Mouse (Mus musculus): Measurements from ENCODE around the gene C130032M10Rik. TPM values are rescaled to one million over a fixed set of nuclear protein-coding genes. Genes with fewer than 3 reads are reported as not detected.

Gene C130032M10Rik
- polyA plus RNA-seq (2011; ENCODE audit: insufficient read length, low read depth, missing spikeins) = not detected in 2 replicates

GRCm38 (mm10) chr9:114515364-114515763, at the start of gene C130032M10Rik:
TSS of gene C130032M10Rik (plus strand) at chr9:114515697.
- H3K27ac ChIP-seq (ENCODE audit: insufficient read depth, low read length) = no peak within 1 kb of the TSS

GRCm38 (mm10) chr9:114466871-114467270, 48.6 kb upstream of the C130032M10Rik start:
- TF ChIP-seq CTCF (IDR thresholded peaks at IDR 0.05; ENCODE audit: borderline replicate concordance, insufficient read depth, low read length) (no peak), POLR2A (IDR thresholded peaks at IDR 0.05; ENCODE audit: low read depth, low read length) (no peak)
- no peak overlapping the region for H3K4me3 ChIP-seq (ENCODE audit: insufficient read depth, low read length)
- no peaks in the 10 kb centered on the region for H3K4me1 ChIP-seq (ENCODE audit: control insufficient read depth, insufficient read depth, low read length)
- H3K27ac ChIP-seq (ENCODE audit: insufficient read depth, low read length) = no peak overlapping the region

More at GRCm38 (mm10) chr9:114515364-114515763, at the start of gene C130032M10Rik:
- H3K4me1 ChIP-seq (ENCODE audit: control insufficient read depth, insufficient read depth, low read length) = 0 out of 2 replicates have a peak, but pooled peaks cover 2% of the 10 kb centered on the region
- H3K4me3 ChIP-seq (ENCODE audit: insufficient read depth, low read length) = no peak within 1 kb of the TSS
- TF ChIP-seq CTCF (IDR thresholded peaks at IDR 0.05; ENCODE audit: borderline replicate concordance, insufficient read depth, low read length) (no peak), POLR2A (IDR thresholded peaks at IDR 0.05; ENCODE audit: low read depth, low read length) (no peak)

- Histone ChIP-seq H3K27ac (ENCODE audit: insufficient read depth, low read length) (no peak overlapping the region), H3K4me3 (ENCODE audit: insufficient read depth, low read length) (no peak overlapping the region), H3K4me1 (ENCODE audit: control insufficient read depth, insufficient read depth, low read length) (no peaks in the 10 kb centered on the region)
- TF ChIP-seq CTCF (IDR thresholded peaks at IDR 0.05; ENCODE audit: borderline replicate concordance, insufficient read depth, low read length) = no peak
Measured at GRCm38 (mm10) chr9:114468217-114468616, 47.3 kb upstream of the C130032M10Rik start.

DNA sequence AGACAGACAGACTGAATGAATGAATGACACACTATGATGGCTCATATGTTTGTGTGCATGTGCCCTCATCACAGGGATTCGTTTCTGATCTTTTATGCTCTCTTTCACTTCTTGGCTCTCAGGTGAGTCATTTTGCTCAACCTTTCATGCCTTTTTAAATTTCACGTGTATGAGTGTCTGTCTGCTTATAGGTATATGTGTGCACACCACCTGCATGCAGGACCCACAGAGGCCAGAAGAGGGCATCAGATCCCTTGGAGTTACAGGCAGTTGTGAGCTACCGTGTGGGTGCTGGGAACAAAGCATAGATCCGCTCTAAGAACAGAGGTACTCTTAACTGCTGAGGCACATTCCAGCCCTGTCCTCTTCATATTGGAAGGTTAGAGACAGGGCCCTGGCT, 46.8 kb upstream of the C130032M10Rik start:
- H3K27ac ChIP-seq (ENCODE audit: insufficient read depth, low read length) = no peak overlapping the region
- H3K4me3 ChIP-seq (ENCODE audit: insufficient read depth, low read length) = no peak overlapping the region
- TF ChIP-seq POLR2A (IDR thresholded peaks at IDR 0.05; ENCODE audit: low read depth, low read length) = no peak
- TF ChIP-seq CTCF (IDR thresholded peaks at IDR 0.05; ENCODE audit: borderline replicate concordance, insufficient read depth, low read length) = no peak
- no peaks in the 10 kb centered on the region for H3K4me1 ChIP-seq (ENCODE audit: control insufficient read depth, insufficient read depth, low read length)

DNA sequence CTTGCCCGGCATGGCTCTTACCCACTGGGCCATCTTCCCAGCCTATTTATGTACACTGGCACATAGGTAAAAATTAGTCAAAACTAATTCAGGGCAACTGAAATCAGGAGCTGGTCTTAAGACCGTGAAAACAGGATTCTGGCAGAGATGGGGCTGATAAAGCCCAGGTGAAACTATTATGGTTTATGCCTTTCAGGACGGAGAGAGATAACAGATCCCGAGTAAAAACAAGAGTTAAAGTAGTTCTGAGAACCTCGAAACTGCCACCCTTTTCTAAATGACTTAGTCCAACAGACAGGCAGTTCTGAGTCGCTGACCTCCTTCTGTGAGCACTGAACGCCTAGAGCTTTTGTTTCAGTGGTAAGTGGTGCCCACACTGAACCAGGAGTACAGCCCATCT, 43.6 kb upstream of the C130032M10Rik start:
- H3K27ac ChIP-seq (ENCODE audit: insufficient read depth, low read length) = no peak overlapping the region
- TF ChIP-seq CTCF (IDR thresholded peaks at IDR 0.05; ENCODE audit: borderline replicate concordance, insufficient read depth, low read length) = no peak
- no peak for TF ChIP-seq POLR2A (IDR thresholded peaks at IDR 0.05; ENCODE audit: low read depth, low read length)
- H3K4me1 ChIP-seq (ENCODE audit: control insufficient read depth, insufficient read depth, low read length) = no peaks in the 10 kb centered on the region
- H3K4me3 ChIP-seq (ENCODE audit: insufficient read depth, low read length) = no peak overlapping the region

GRCm38 (mm10) chr9:114477019-114477418, 38.5 kb upstream of the C130032M10Rik start:
- Histone ChIP-seq H3K4me1 (ENCODE audit: control insufficient read depth, insufficient read depth, low read length) (no peaks in the 10 kb centered on the region), H3K4me3 (ENCODE audit: insufficient read depth, low read length) (no peak overlapping the region), H3K27ac (ENCODE audit: insufficient read depth, low read length) (no peak overlapping the region)
- TF ChIP-seq CTCF (IDR thresholded peaks at IDR 0.05; ENCODE audit: borderline replicate concordance, insufficient read depth, low read length) (no peak), POLR2A (IDR thresholded peaks at IDR 0.05; ENCODE audit: low read depth, low read length) (no peak)

DNA sequence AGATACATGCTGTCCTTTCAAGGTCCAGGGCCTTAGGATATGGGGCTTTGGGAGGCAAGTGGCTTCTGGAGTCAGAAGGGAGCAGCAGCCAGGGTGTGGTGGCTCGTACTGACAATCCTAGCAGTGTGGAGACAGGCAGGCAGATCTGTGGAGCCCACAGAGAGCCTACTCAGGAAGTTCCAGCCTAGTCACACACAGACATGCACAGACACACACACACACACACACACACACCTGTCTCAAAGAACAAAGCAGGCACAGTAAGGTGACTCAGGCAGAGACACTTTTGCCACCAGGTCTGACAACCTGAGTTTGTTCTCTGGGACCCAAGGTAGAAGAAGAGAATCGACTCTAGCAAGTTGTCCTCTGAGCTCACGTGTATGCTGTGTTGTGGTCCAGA, 34.6 kb upstream of the C130032M10Rik start:
- H3K27ac ChIP-seq (ENCODE audit: insufficient read depth, low read length) = no peak overlapping the region
- TF ChIP-seq CTCF (IDR thresholded peaks at IDR 0.05; ENCODE audit: borderline replicate concordance, insufficient read depth, low read length) = no peak
- no peak for TF ChIP-seq POLR2A (IDR thresholded peaks at IDR 0.05; ENCODE audit: low read depth, low read length)

GRCm38 (mm10) chr9:114484771-114485170, 30.7 kb upstream of the C130032M10Rik start:
- Histone ChIP-seq H3K27ac (ENCODE audit: insufficient read depth, low read length) (no peak overlapping the region), H3K4me1 (ENCODE audit: control insufficient read depth, insufficient read depth, low read length) (no peaks in the 10 kb centered on the region), H3K4me3 (ENCODE audit: insufficient read depth, low read length) (no peak overlapping the region)
- no peak for TF ChIP-seq CTCF (IDR thresholded peaks at IDR 0.05; ENCODE audit: borderline replicate concordance, insufficient read depth, low read length)
- no peak for TF ChIP-seq POLR2A (IDR thresholded peaks at IDR 0.05; ENCODE audit: low read depth, low read length)

More for the DNA sequence above, 34.6 kb upstream of the C130032M10Rik start:
- Histone ChIP-seq H3K4me3 (ENCODE audit: insufficient read depth, low read length) (no peak overlapping the region), H3K4me1 (ENCODE audit: control insufficient read depth, insufficient read depth, low read length) (no peaks in the 10 kb centered on the region)

GRCm38 (mm10) chr9:114486808-114487207, 28.7 kb upstream of the C130032M10Rik start:
- no peaks in the 10 kb centered on the region for H3K4me1 ChIP-seq (ENCODE audit: control insufficient read depth, insufficient read depth, low read length)
- no peak overlapping the region for H3K4me3 ChIP-seq (ENCODE audit: insufficient read depth, low read length)
- TF ChIP-seq CTCF (IDR thresholded peaks at IDR 0.05; ENCODE audit: borderline replicate concordance, insufficient read depth, low read length) = no peak
- no peak for TF ChIP-seq POLR2A (IDR thresholded peaks at IDR 0.05; ENCODE audit: low read depth, low read length)
- no peak overlapping the region for H3K27ac ChIP-seq (ENCODE audit: insufficient read depth, low read length)

- Histone ChIP-seq H3K27ac (ENCODE audit: insufficient read depth, low read length) (0 out of 2 replicates have a peak overlapping the region, but pooled peaks have one; percentile 5), H3K4me3 (ENCODE audit: insufficient read depth, low read length) (no peak overlapping the region), H3K4me1 (ENCODE audit: control insufficient read depth, insufficient read depth, low read length) (no peaks in the 10 kb centered on the region)
- no peak for TF ChIP-seq POLR2A (IDR thresholded peaks at IDR 0.05; ENCODE audit: low read depth, low read length)
- TF ChIP-seq CTCF (IDR thresholded peaks at IDR 0.05; ENCODE audit: borderline replicate concordance, insufficient read depth, low read length) = no peak
Measured at GRCm38 (mm10) chr9:114487481-114488258, 27.8 kb upstream of the C130032M10Rik start.
